Mouse (Mus musculus) forelimb bud, embryonic 11.5 days (tissue): Measurements from ENCODE around the gene Zhx3.

ENCODE experiments used
- DNase-seq: peaks from one replicate; pipeline ENCODE4 v3.0.0-alpha.2; 2012; ENCODE audit warnings: low read depth, low spot score

Gene Zhx3

DNA sequence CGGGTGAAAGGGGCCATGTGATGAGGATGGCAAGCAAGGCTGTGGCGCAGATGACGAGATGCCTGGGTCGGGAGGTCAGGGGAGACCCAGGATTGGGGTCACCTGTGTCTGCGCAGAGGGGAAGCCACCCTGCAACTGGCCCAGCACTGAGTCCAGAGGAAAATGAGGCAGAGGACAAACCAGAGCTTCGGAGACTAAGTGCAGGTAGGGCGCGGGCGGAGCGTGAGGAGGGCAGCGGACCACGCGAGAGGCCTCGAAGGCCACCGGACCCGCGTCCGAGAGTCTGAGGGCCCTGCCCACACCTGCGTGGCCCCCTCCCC lies 142.0 kb downstream of the Zhx3 start:
- DNase-seq: no peak

DNA sequence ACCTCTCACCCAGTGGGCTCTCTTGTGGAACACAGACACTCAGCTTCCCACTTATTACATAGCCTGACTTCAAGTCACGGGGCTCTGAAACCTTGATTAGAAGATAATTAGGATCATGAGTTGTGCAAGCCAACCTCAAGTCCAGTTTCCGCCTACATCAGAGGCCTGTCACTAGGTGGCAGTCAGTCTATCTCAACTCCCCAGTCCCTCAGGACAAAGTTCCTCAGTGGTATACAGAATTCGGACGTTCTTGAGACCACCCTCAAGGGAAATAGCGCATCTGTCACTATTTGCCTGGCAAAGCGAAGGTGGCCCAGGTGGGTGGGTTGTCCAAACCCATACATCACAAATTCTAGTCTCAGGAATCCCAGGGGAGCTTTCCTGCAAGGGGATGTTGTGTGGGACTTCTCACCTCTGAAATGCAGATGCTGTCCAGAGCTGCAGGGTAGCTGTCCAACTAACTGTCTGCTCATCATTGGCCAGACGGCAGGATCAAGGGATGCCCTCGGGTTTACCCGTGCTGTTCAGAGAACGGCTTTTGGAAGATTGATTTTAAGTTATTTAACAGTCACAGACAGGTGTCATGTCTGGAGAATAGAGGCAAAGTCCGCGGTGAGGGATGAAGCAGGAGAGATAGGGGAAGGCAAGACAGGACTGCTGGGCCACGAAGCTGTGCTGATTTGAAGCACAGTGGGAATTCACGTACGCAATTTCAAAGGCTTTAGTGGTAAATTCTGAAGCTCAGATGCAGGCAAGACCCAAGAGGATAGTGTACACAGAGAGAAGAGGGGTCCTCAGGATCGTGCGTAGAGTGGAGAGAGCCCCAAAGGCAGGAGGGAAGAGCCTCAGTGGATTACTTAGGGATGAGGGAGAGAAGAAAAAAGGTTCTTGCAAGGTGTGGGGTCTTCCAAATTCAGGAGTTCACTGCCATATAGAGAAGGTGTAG lies 142.7 kb downstream of the Zhx3 start:
- DNase-seq: no peak

DNA sequence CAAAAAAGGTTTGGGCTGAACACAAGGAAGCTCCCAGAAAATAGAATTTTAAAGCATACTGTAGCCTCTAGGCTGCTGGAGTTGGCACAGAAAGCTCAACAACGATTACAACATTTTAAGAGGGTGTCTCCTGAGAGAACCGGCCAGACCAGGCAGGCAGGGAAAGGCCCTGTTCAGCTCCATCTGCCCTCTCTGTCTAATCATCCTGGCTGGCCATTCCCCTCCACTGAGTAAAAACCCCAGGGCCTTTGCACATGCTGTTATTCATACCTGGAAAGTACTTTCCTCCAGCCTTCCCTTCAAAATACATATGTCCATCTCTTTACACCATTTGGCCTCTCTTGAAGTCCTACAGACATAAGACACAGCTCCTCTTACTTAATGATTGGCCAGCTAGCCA lies 143.4 kb downstream of the Zhx3 start:
- no peak for DNase-seq

DNA sequence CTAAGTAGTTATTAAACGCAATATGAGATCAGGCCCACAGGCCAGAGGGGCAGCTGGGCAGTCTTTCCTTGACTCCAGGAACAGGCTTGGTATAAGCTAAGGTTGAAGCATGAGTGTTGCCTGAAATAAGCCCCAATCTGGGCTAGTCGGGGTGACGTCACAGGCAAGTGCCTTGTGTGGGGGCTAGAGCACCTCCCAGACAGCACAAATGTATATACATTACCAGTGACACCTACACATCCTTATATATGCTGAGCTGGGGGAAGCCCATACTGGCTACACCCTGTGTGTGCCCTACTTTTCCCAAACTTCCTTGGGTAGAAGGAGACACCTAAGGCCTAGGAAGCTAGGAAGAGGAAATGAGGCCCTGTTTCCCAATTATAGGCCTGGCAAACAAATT lies 143.8 kb downstream of the Zhx3 start:
- DNase-seq: no peak

DNA sequence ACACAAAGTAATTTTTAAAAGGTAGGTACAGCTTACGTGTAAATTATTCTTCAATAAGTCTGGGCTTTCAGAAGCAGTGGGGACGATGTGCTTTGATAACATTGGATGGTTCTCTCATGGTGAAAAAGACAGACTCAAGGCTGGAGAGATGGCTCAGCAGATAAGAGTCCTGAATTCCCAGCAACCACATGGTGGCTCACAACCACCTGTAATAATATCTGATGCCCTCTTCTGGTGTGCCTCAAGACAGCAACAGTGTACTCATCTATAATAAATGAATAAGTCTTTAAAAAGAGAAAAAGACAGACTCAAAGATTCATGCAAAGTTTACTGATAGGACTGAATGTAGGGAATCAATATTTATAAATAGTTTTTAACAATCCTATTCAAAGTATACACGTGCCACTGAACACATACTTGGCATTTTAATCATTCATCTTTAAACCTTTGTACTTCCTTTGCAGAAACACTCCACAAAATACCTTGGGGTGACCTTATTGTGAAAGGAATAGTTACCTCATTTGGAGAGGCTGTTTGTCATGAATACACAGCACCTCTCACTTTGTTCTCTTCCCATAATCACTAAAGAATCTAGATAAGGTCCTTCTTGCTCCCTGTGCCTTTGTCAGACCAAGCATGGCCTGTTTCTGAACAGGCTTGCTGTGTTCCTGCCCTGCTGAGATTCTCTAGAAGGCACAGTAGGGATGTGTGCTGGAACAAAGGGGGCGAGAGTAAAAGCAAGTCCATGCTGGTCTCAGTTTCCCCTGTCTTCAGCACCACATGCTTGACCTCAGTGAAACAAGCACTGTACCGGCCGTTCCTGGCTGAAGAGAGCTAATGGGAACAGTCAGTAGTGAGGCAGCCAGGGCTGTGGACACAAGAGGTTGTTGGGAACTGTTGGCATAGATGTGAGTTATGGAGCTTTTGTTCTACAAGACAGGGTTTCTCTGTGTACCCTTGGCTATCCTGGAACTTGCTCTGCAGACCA lies 146.6 kb downstream of the Zhx3 start:
- DNase-seq: no peak

DNA sequence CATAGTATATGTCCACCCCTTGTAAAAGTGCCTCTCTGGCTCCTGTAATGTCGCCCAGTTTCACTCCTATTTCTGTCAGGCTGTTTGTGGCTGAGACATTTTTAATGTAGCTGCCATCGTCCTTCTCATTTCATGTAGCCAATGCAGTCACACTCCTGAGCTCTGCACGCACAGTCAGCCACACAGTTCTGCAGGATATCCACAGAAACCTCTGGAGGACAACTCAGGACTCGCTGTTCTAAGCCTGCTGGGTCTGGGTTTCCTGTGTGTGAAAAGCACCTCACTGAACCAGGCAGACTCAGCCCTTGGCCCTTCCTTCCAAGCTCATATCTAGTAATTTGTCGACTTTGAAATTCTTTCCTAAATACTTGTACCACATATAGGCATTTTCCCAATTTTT lies 148.3 kb downstream of the Zhx3 start:
- no peak for DNase-seq

DNA sequence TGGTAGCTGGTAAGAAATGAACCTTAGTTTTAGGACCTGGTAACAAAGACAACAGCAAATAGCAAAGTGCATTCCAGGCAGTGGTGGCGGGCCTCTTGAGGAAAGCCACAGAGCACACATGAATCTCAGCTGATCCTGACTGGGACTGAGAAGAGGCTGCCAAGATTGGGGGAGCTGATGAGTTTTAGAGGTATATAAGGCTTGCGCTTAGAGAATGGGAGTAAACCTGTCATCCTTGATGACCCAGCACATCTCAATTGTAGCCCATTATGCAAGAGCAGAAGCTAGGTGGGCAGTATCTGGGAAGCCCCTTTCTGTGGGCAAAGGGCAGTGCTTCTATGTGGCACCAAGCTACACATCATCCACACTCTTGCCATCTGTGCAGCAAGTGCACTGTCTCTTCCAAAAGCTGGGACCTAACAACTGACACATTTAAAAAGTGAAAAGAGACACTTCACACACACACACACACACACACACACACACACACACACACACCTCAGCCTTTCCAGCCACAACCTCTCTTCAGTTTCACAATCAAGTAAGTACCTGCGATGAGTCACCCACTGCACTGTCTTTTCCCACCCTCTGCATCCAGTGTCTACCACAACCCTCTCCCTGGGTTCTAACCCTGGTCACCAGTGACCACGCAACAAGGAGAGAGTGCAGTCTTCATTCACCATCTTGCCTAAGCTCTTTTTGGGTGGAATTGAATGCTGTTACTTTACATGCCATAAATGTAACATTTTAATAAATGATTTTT lies 149.0 kb downstream of the Zhx3 start:
- DNase-seq: no peak

DNA sequence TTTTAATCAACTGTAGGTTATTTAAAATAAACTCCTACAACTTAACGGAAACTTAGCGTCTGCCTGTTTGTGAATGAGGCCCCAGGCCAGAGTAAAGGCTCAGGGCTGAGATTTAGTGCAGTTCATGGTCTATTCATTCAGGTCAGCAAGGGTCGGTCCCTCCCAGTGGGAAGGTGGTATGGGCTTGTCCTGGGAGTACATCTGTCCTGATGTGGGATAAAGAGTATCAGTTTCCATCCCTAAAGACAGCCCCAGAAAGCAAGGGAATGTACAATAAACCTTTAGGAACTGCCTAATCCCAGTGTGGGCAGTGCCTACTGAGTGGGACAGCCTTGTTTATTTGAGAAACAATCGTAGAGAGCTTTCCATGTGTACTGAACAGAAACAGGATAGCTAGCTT lies 150.1 kb downstream of the Zhx3 start:
- no peak for DNase-seq

DNA sequence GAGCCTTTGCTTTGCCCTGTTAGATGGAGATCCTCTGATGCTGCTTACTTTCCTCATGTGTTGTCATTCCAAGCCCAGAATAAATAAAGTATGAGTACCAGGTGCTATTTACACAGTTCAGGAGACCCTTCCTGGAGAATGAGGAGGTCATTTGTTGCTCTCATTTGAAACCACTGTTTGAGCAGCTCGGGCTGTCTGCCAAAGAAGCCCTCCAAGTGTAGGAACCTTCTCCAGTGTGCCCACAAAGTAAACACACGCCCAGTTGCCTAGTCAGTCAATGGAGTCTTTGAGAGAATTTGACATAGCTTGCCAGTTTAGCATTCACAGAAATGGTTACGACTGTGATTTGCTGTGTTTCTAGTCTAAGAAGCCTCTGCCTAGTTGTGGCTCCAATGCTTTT lies 154.0 kb downstream of the Zhx3 start:
- no peak for DNase-seq

DNA sequence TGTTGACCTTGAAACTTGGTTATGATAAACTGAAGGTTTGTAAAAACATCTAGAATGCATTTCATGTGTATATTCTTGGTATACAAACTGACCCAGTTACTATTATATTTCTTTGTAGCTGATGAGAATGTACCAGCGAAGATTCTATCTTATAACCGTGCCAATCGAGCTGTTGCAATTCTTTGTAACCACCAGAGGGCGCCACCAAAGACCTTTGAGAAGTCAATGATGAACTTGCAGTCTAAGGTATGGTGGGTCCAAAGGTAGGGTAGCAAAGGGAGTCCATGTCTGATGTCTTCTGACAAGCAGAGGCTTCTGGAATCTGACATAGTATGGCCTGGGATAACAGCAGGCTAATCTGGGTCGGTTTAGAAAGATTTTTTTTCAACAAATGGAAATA lies 155.5 kb downstream of the Zhx3 start:
- peak; percentile 51 for DNase-seq

DNA sequence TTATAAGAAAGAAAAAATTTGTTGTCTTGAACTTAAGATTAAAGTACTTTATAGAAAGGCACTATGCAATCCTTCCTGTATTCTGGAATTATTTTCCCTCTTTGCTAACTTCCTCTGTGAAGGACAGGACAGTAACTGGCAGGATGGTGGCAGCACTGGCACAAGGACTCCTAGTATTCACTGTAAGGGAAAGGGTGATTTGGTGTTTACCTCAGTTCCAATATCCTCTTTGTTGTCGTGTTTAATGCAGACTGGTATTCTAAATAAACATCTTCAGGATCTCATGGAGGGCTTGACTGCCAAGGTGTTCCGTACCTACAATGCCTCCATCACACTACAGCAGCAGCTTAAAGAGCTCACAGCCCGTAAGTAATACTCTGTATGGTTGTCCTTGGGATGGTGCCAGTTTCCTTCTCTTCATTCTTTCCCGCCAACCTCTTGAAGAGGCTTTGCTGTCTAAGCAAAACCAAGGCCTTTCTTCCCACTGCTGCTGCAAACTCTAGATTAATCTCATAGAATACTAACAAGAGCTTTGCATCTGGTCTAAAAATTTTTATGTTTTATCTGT lies 157.3 kb downstream of the Zhx3 start:
- DNase-seq: no peak

DNA sequence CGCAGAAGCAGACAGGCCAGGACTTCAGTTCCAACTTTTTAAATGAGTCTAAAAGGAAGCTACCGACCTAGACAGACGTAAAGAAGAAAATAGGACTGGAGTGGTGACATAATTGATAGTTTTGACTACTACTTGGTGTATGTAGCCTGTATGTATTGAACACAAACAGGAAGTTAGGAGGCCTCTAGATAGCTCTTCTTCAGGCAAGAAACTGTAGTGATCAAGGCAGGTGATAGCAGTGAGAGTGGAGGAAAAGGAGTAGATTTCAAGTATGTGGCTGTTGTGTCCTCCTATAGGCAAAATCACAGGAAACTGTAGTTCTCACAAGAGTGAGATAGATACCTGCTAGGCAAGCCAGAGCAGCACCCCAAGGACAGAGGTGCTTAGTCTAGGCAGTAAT lies 165.1 kb downstream of the Zhx3 start:
- no peak for DNase-seq

DNA sequence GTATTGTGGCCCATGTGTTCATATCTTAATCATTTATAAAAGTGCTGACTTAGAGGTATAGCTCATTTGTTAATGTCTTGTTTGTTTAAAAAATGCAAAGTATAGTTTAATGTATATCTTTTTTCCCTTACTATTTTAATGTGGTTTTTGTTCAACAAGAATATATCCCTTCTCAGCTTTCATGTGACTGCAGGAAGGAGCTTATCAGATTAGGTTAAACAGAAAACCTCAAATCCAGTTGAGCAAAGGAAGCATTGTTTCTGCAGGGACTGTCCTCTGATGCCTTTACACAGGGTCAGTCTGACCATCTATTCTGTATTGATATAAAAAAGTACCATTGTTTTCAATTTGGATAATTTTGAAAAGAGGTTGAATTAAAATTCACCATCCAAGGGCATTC lies 170.0 kb downstream of the Zhx3 start:
- DNase-seq: no peak

DNA sequence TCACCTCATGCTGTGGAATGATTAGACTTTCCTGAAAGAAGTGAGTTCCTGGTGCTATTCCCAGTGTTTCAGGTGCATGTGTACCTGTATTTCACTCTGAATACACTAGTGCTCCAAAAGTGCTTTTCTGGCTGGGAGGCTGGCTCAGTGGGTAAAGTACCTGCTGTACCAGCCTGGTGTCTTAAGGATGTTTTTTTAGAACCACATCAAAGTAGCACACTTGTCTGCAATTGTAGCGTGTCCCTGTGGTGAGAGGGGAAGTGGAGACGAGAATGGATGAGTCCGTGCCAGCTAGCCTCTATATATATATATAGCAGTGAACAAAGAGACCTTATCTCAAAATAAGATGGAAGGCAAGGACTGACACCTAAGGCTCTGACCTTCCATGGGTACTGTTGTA lies 171.2 kb downstream of the Zhx3 start:
- DNase-seq: no peak

DNA sequence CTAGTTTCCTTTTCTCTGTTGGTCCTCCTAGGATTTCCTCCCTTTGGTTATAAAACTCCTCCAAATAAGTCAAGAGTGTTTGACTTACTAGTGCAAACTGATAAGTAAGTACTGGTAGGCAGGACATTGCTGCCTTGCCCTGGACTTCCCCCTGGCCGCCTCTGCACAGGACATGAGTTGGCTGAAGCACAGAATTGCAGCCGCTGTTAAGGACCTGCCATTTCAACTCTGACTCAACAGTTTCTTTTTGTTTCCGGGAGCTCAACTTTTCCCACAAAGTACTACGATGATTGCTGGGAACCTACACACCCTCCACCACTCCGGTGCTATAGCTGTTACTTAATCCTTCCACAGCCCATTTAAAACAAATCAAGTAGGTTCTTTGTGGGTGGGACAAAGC lies 172.5 kb downstream of the Zhx3 start:
- no peak for DNase-seq
